Mouse (Mus musculus) neural tube, embryonic 15.5 days (tissue): ENCODE data around the gene Npdc1. TPM values are rescaled to one million over a fixed set of nuclear protein-coding genes. Genes with fewer than 3 reads are reported as not detected.
"Not testable (repeated sequence)": the region's sequence is repeated elsewhere in the genome, so short reads cannot be mapped to it uniquely, and the experiment has no call there.

Experiments used
- ATAC-seq: fragments of 200-750 bp; cut with Nextera tagmentation; 2 replicates; pipeline ENCODE4 v1.8.0; 2017; ENCODE audit warnings: mild to moderate bottlenecking, moderate TSS enrichment, moderate library complexity; ENCODE audit not compliant: low FRiP score
- H3K27ac ChIP-seq: fragments of 300-500 bp; sonication (generic); replicated peaks from 2 replicates; pipeline ENCODE4 v1.5.1; 2015; ENCODE audit warnings: mild to moderate bottlenecking, inconsistent platforms
- H3K27me3 ChIP-seq: fragments of 300-500 bp; sonication (generic); replicated peaks from 2 replicates; pipeline ENCODE4 v1.6.1; 2015; ENCODE audit warnings: inconsistent platforms
- H3K36me3 ChIP-seq: fragments of 300-500 bp; sonication (generic); 2 replicates; pipeline ENCODE4 v1.6.1; 2015; ENCODE audit warnings: inconsistent platforms
- H3K4me1 ChIP-seq: fragments of 300-500 bp; sonication (generic); 2 replicates; pipeline ENCODE4 v1.6.1; 2015; ENCODE audit warnings: inconsistent platforms
- H3K4me2 ChIP-seq: fragments of 300-500 bp; sonication (generic); 2 replicates; pipeline ENCODE4 v1.6.1; 2015; ENCODE audit warnings: inconsistent platforms, mild to moderate bottlenecking, moderate library complexity
- H3K4me3 ChIP-seq: fragments of 300-500 bp; sonication (generic); replicated peaks from 2 replicates; pipeline ENCODE4 v1.5.1; 2015; ENCODE audit warnings: mild to moderate bottlenecking, inconsistent platforms
- H3K9ac ChIP-seq: fragments of 300-500 bp; sonication (generic); replicated peaks from 2 replicates; pipeline ENCODE4 v1.6.1; 2015; ENCODE audit warnings: mild to moderate bottlenecking, inconsistent platforms
- H3K9me3 ChIP-seq: fragments of 300-500 bp; sonication (generic); replicated peaks from 2 replicates; pipeline ENCODE4 v1.6.1; 2016; ENCODE audit warnings: inconsistent platforms
- WGBS: fragments of 180-500 bp; shearing (Covaris S2); methylation state at CpG from one replicate; pipeline ENCODE4 v1.1.7; 2015; ENCODE audit warnings: mixed read lengths; 5-methylcytosine and 5-hydroxymethylcytosine counted together
- polyA plus RNA-seq: library from polyadenylated mRNA; unstranded; fragments of >200 nt; fragmentation: Nextera tagmentation; extraction: Ambion mirVana; gene quantifications from 2 replicates; pipeline ENCODE4 v1.2.1, GENCODE M21; 2015

The Npdc1 gene
- polyA plus RNA-seq, 1 experiment from 2014 or later = 483 TPM

- no peak overlapping the region for H3K4me3 ChIP-seq
- H3K4me1 ChIP-seq = peaks cover 25% of the 10 kb centered on the region
- no peak overlapping the region for H3K27ac ChIP-seq
- peaks cover 69% of the 10 kb centered on the region for H3K27me3 ChIP-seq
- H3K36me3 ChIP-seq = no peaks in the 10 kb centered on the region
- peak overlapping the region; percentile 67; the same call in 1 of the 2 replicates for H3K4me2 ChIP-seq
- 82% methylated on average over 1 of the region's 1 CpGs for WGBS
- no peak overlapping the region for H3K9ac ChIP-seq
- no peaks in the 10 kb centered on the region for H3K9me3 ChIP-seq
- no peak for ATAC-seq
Observed at GRCm38 (mm10) chr2:25397010-25397409, 2.1 kb upstream of the Npdc1 start.

- WGBS = 92% methylated on average over 7 of the region's 7 CpGs
- no peaks in the 10 kb centered on the region for H3K9me3 ChIP-seq
- peaks cover 69% of the 10 kb centered on the region for H3K27me3 ChIP-seq
- no peak for ATAC-seq
- no peak overlapping the region for H3K27ac ChIP-seq
- no peaks in the 10 kb centered on the region for H3K36me3 ChIP-seq
- H3K4me2 ChIP-seq = no peak overlapping the region
- peaks cover 33% of the 10 kb centered on the region for H3K4me1 ChIP-seq
- H3K4me3 ChIP-seq = no peak overlapping the region
- no peak overlapping the region for H3K9ac ChIP-seq
Observed at GRCm38 (mm10) chr2:25398065-25398464, 1.1 kb upstream of the Npdc1 start.

GRCm38 (mm10) chr2:25400291-25400690, 1.1 kb downstream of the Npdc1 start:
- Histone ChIP-seq H3K4me3 (peak overlapping the region; percentile 30), H3K27me3 (peaks cover 48% of the 10 kb centered on the region), H3K27ac (no peak overlapping the region), H3K9ac (no peak overlapping the region), H3K36me3 (no peaks in the 10 kb centered on the region; the same call in 1 of the 2 replicates), H3K9me3 (no peaks in the 10 kb centered on the region), H3K4me1 (peaks cover 43% of the 10 kb centered on the region), H3K4me2 (peak overlapping the region; percentile 63)
- 22% methylated on average over 16 of the region's 16 CpGs for WGBS
- ATAC-seq = no peak

GRCm38 (mm10) chr2:25400764-25401163, 1.6 kb downstream of the Npdc1 start:
- H3K9ac ChIP-seq = no peak overlapping the region
- 4% methylated on average over 17 of the region's 17 CpGs for WGBS
- no peak for ATAC-seq

GRCm38 (mm10) chr2:25402377-25402971, 3.3 kb downstream of the Npdc1 start:
- WGBS = under 1% methylated on average over 13 of the region's 13 CpGs
- H3K36me3 ChIP-seq = peaks cover 2% of the 10 kb centered on the region
- peak overlapping the region; percentile 99 for H3K9ac ChIP-seq
- H3K9me3 ChIP-seq = no peaks in the 10 kb centered on the region
- peak overlapping the region; percentile 74 for H3K4me3 ChIP-seq
- H3K27ac ChIP-seq = peak overlapping the region; percentile 87
- H3K4me2 ChIP-seq = peak overlapping the region; percentile 74
- peak; percentile 62 for ATAC-seq
- peaks cover 27% of the 10 kb centered on the region for H3K27me3 ChIP-seq
- H3K4me1 ChIP-seq = peaks cover 42% of the 10 kb centered on the region

More at GRCm38 (mm10) chr2:25400764-25401163, 1.6 kb downstream of the Npdc1 start:
- H3K27ac ChIP-seq = no peak overlapping the region
- peaks cover 44% of the 10 kb centered on the region for H3K27me3 ChIP-seq
- H3K36me3 ChIP-seq = no peaks in the 10 kb centered on the region; the same call in 1 of the 2 replicates
- no peaks in the 10 kb centered on the region for H3K9me3 ChIP-seq
- H3K4me3 ChIP-seq = peak overlapping the region; percentile 30
- H3K4me2 ChIP-seq = peak overlapping the region; percentile 63
- peaks cover 45% of the 10 kb centered on the region for H3K4me1 ChIP-seq

- Histone ChIP-seq H3K9ac (peak overlapping the region; percentile 99), H3K27ac (peak overlapping the region; percentile 87), H3K36me3 (peaks cover 8% of the 10 kb centered on the region), H3K4me1 (peaks cover 42% of the 10 kb centered on the region), H3K9me3 (no peaks in the 10 kb centered on the region), H3K4me3 (peak overlapping the region; percentile 74), H3K27me3 (peaks cover 20% of the 10 kb centered on the region), H3K4me2 (peak overlapping the region; percentile 74)
- ATAC-seq = peak; percentile 89
- WGBS = under 1% methylated on average over 52 of the region's 54 CpGs
Observed at GRCm38 (mm10) chr2:25402972-25403601, 3.9 kb downstream of the Npdc1 start.

GRCm38 (mm10) chr2:25403994-25404393, 4.8 kb downstream of the Npdc1 start:
- Histone ChIP-seq H3K27ac (0 out of 2 replicates have a peak overlapping the region, but pooled peaks have one; percentile 87), H3K4me2 (peak overlapping the region; percentile 74), H3K4me1 (peaks cover 42% of the 10 kb centered on the region), H3K9me3 (no peaks in the 10 kb centered on the region), H3K27me3 (peaks cover 11% of the 10 kb centered on the region), H3K9ac (peak overlapping the region; percentile 99), H3K36me3 (peaks cover 16% of the 10 kb centered on the region), H3K4me3 (peak overlapping the region; percentile 74)
- WGBS = 84% methylated on average over 4 of the region's 4 CpGs
- no peak for ATAC-seq

- no peaks in the 10 kb centered on the region for H3K9me3 ChIP-seq
- H3K4me2 ChIP-seq = no peak overlapping the region
- no peak overlapping the region for H3K4me3 ChIP-seq
- 87% methylated on average over 10 of the region's 10 CpGs for WGBS
- H3K36me3 ChIP-seq = peaks cover 33% of the 10 kb centered on the region
- H3K27ac ChIP-seq = no peak overlapping the region
- no peaks in the 10 kb centered on the region for H3K27me3 ChIP-seq
- no peak overlapping the region for H3K9ac ChIP-seq
- peaks cover 21% of the 10 kb centered on the region for H3K4me1 ChIP-seq
- no peak for ATAC-seq
Observed at GRCm38 (mm10) chr2:25408908-25409307, 9.8 kb downstream of the Npdc1 start.

- H3K27me3 ChIP-seq, H3K27ac ChIP-seq, H3K4me1 ChIP-seq, ATAC-seq, H3K9ac ChIP-seq, H3K4me2 ChIP-seq, H3K9me3 ChIP-seq, H3K4me3 ChIP-seq: not testable (repeated sequence)
- H3K36me3 ChIP-seq = peaks cover 25% of the 10 kb centered on the region
Observed at GRCm38 (mm10) chr2:25413436-25413835, 14.3 kb downstream of the Npdc1 start.

- H3K4me2 ChIP-seq = no peak overlapping the region
- H3K27ac ChIP-seq = 0 out of 2 replicates have a peak overlapping the region, but pooled peaks have one; percentile 33
- no peak for ATAC-seq
- H3K9ac ChIP-seq = 0 out of 2 replicates have a peak overlapping the region, but pooled peaks have one; percentile 10
- peaks cover 6% of the 10 kb centered on the region; the same call in 1 of the 2 replicates for H3K4me1 ChIP-seq
- H3K9me3 ChIP-seq = no peaks in the 10 kb centered on the region
- peaks cover 6% of the 10 kb centered on the region; the same call in 1 of the 2 replicates for H3K36me3 ChIP-seq
- no peak overlapping the region for H3K4me3 ChIP-seq
- H3K27me3 ChIP-seq = no peaks in the 10 kb centered on the region
- 16% methylated on average over 3 of the region's 3 CpGs for WGBS
Observed at GRCm38 (mm10) chr2:25417426-25417825, 18.3 kb downstream of the Npdc1 start.

GRCm38 (mm10) chr2:25421896-25422295, 22.7 kb downstream of the Npdc1 start:
- ATAC-seq = 0 out of 2 replicates have a peak, but pooled peaks have one; percentile 40
- Histone ChIP-seq H3K36me3 (no peaks in the 10 kb centered on the region), H3K9ac (no peak overlapping the region), H3K9me3 (no peaks in the 10 kb centered on the region), H3K27me3 (peaks cover 21% of the 10 kb centered on the region), H3K4me2 (no peak overlapping the region), H3K27ac (no peak overlapping the region), H3K4me3 (no peak overlapping the region), H3K4me1 (peaks cover 6% of the 10 kb centered on the region; the same call in 1 of the 2 replicates)
- WGBS = 22% methylated on average over 3 of the region's 3 CpGs
